Mouse (Mus musculus) CD8-positive naive resting alpha-beta T cell, adult 57 days (primary cell): ENCODE data around the gene Olfr478. TPM values are rescaled to one million over a fixed set of nuclear protein-coding genes. Genes with fewer than 3 reads are reported as not detected.

Experiments used
- total RNA-seq: library from RNA; stranded (reverse); gene quantifications from one replicate; pipeline ENCODE4 v1.2.4, GENCODE M21; 2023

Gene Olfr478
- total RNA-seq, result not detected

GRCm38 (mm10) chr7:108033889-108034288, at the start of gene Olfr478:
Gene Olfr478, minus strand, starts transcription at chr7:108033989.

DNA sequence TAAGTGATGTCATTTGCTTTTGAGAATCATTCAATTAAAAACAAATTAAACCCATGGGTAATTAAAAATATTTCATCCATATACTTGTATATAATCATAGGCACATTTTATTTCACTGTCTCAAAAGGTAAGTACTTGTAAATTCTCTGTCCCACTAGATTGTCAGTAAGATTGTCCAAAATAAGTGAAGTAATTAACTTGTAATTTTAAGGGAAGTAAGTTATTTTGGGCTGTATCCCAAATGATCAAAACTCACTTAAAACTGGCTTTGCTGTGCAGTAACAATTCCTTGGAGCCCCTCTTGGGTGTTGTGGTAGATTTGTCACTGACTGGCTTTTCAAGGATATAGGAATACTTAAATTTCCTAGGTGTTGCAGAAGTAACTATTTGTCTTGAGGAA, 45.8 kb upstream of the Olfr478 start, which contains the start of gene Olfr481:
Gene Olfr481, plus strand, starts transcription at position 301 of the 400 bp plus-strand sequence.

DNA sequence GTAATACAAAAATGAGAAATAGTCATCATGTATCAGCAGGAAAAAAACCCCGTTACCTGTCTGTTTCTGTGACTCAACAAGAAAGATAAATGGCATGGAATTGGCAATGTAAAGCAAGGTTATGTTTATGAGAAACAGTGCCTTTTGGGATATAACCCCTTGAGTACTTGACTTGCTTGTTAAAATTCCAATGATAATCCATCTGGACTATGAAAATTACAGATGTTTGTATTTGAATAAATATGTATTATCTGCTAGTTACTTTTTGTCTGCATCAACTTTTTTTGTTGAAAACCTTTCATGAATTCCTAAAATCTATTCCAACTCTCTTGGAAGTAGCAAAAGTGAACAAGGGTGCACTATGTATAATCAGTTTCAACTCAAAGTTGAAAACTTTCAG, 33.5 kb upstream of the Olfr478 start, which contains the start of gene Olfr480:
Gene Olfr480, minus strand, starts transcription at position 101 of the 400 bp plus-strand sequence.

GRCm38 (mm10) chr7:108050393-108050792, 16.6 kb upstream of the Olfr478 start, which contains the start of gene Olfr479:
Gene Olfr479, plus strand, starts transcription at chr7:108050693.

DNA sequence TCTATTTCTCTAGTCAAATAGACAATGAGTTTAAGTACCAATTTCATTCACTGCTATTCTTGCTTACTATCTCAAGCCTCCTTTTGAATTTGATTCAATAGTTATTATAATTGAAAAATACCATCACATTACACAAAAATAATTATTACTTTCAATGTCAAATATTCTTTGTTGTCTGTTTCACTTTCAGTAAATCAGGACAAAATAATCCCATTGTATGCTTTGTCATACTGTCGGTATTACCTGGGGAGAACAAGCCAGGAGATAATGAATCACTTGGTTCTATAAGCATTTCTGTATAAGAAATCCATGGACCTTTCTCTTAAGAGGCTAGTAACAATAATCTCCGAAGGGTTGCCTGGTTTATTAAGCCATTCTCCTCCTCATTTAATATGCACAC, 47.4 kb downstream of the Olfr478 start, which contains the start of gene Olfr477:
Gene Olfr477, plus strand, starts transcription at position 301 of the 400 bp plus-strand sequence.

Other genes starting within 250 kb of the Olfr478 start
- not detected for gene Ovch2, start 232.8 kb downstream of the Olfr478 start, total RNA-seq
- gene Olfr467, start 221.7 kb downstream of the Olfr478 start, total RNA-seq, result not detected
- gene Olfr469, start 208.4 kb downstream of the Olfr478 start, total RNA-seq, result not detected
- gene Olfr470, start 186.5 kb downstream of the Olfr478 start, total RNA-seq, result not detected
- 0.18 TPM for gene Olfr472, start 136.1 kb downstream of the Olfr478 start, total RNA-seq
- not detected for gene Olfr473, start 103.5 kb downstream of the Olfr478 start, total RNA-seq
- not detected for gene Olfr474, start 79.3 kb downstream of the Olfr478 start, total RNA-seq
- not detected for gene Olfr476, start 69.2 kb downstream of the Olfr478 start, total RNA-seq
- 0.18 TPM for gene Olfr477, start 47.3 kb downstream of the Olfr478 start, total RNA-seq
- not detected for gene Olfr479, start 16.7 kb upstream of the Olfr478 start, total RNA-seq
- not detected for gene Olfr480, start 33.4 kb upstream of the Olfr478 start, total RNA-seq
- gene Olfr481, start 45.9 kb upstream of the Olfr478 start, total RNA-seq, result not detected
- gene Olfr482, start 63.6 kb upstream of the Olfr478 start, total RNA-seq, result 1.3 TPM
- gene Olfr483, start 66.9 kb upstream of the Olfr478 start, total RNA-seq, result not detected
- gene Olfr484, start 93.5 kb upstream of the Olfr478 start, total RNA-seq, result not detected
- not detected for gene Olfr485, start 125.9 kb upstream of the Olfr478 start, total RNA-seq
- not detected for gene Olfr486, start 138.8 kb upstream of the Olfr478 start, total RNA-seq
- gene Olfr487, start 180.6 kb upstream of the Olfr478 start, total RNA-seq, result not detected
- gene Olfr488, start 224.4 kb upstream of the Olfr478 start, total RNA-seq, result not detected